Mouse (Mus musculus): ENCODE results near the gene Cks1b.

Gene Cks1b

DNA sequence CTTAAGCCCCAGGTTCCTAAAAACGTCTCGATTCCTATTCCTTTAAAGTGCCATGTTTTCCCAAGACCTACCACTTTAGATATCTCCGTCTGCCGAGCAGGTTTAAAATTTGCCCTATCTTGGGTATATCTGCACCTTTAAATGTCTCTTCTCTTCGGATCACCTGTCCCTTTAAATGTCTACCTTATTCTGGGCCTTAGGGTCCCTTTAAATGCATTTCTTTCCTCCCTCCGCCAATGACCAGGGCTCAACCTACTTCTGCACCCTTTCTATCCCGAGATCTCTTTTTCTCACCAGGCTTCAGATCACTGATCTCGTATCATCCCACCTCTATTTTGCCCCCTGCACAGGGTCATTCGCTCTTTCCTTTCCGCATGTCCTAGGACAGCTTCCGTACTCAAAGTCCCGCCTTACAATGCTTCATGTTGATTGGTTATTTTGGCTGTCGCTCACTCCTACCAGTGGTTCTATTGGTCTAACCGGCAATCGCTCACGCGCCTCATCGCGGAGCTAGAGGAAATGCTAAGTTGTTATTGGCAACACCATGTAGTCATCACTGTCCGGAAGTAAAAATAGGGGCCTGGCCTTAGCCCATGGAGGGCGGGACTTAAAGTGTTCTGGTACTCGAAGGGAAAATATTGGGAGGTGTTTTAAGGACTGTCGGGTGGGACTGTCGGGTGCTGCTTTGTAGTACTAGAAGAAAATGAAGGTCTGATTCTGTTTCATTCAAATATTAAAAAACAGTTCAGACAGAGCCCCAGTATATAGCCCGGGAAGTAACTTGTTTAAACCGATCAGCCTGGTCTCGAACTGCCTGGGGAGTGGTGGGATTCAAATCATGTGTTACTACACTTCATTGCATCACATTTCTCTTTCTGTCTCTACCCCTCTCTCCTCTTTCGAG lies 6.4 kb downstream of the Cks1b start, which contains the start of gene Flad1:
Flad1 (minus strand) TSS at position 381 of the 904 bp plus-strand sequence.
- no peaks in the 10 kb centered on the region for H3K9me3 ChIP-seq (ENCODE audit: low read length)
- peak within 1 kb of the TSS; percentile 85 for H3K4me3 ChIP-seq (replicated peaks; ENCODE audit: low read length)
- TF ChIP-seq NANOG (IDR thresholded peaks at IDR 0.05; ENCODE audit: borderline replicate concordance, low read length): no peak
- TF ChIP-seq CTCF (conservative IDR thresholded peaks at IDR 0.05; ENCODE audit: low read length): no peak
- TF ChIP-seq POU5F1 (IDR thresholded peaks at IDR 0.05; ENCODE audit: borderline replicate concordance, low read length): no peak
- H3K36me3 ChIP-seq (ENCODE audit: insufficient read depth, low read length): peaks cover 61% of the 10 kb centered on the region
- H3K4me1 ChIP-seq (replicated peaks; ENCODE audit: low read depth, low read length): peaks cover 68% of the 10 kb centered on the region
- no peaks in the 10 kb centered on the region for H3K27me3 ChIP-seq (ENCODE audit: insufficient read depth, low read length)

DNA sequence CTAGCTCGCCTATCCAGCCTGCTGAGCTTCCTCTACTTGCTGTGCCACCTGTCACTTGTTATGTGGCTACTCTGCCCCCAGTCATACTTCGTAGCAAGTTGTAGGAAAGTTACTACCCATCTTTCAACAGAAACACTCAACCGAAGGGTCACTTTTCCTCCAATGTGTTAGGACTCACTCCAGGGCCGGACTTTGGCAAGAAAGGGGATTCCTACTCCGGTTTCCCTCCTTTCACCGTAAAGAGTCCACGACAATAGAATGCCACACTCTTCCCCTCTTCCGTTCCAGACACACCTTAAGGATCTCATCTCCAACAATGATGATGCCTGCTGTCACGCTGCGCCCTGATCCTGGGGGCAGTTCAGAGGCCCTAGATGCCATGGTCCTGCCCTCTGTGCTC lies 7.3 kb downstream of the Cks1b start:
- H3K9me3 ChIP-seq (ENCODE audit: low read length): no peaks in the 10 kb centered on the region
- TF ChIP-seq CTCF (conservative IDR thresholded peaks at IDR 0.05; ENCODE audit: low read length) (no peak), POU5F1 (IDR thresholded peaks at IDR 0.05; ENCODE audit: borderline replicate concordance, low read length) (no peak), NANOG (IDR thresholded peaks at IDR 0.05; ENCODE audit: borderline replicate concordance, low read length) (no peak)

DNA sequence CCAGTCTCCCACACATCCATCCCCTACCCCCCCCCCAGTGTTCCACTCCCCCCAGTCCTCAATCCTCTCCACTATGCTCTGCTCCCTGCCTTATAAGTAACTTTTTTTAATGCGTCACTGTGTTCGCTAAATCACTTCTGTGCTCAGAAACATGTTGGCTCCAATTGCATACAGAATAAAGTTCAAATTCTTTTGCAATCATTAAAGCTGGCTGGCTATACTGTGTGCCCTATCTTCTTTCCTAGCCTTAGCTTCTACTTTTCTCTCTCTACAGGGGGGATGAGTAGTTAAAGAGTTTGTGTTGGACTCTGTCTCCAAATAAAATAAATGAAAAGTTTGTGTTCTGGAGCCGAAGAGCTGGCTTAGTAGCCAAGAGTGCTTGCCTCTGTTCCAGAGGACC lies 8.5 kb downstream of the Cks1b start:
- Histone ChIP-seq H3K4me3 (replicated peaks; ENCODE audit: low read length) (no peak overlapping the region), H3K9me3 (ENCODE audit: low read length) (no peaks in the 10 kb centered on the region), H3K36me3 (ENCODE audit: insufficient read depth, low read length) (peaks cover 58% of the 10 kb centered on the region), H3K4me1 (replicated peaks; ENCODE audit: low read depth, low read length) (peaks cover 55% of the 10 kb centered on the region), H3K27me3 (ENCODE audit: insufficient read depth, low read length) (no peaks in the 10 kb centered on the region)
- no peak for TF ChIP-seq CTCF (conservative IDR thresholded peaks at IDR 0.05; ENCODE audit: low read length)
- no peak for TF ChIP-seq POU5F1 (IDR thresholded peaks at IDR 0.05; ENCODE audit: borderline replicate concordance, low read length)
- no peak for TF ChIP-seq NANOG (IDR thresholded peaks at IDR 0.05; ENCODE audit: borderline replicate concordance, low read length)

More for the DNA sequence above, 7.3 kb downstream of the Cks1b start:
- Histone ChIP-seq H3K4me3 (replicated peaks; ENCODE audit: low read length) (peak overlapping the region; percentile 85), H3K4me1 (replicated peaks; ENCODE audit: low read depth, low read length) (peaks cover 59% of the 10 kb centered on the region), H3K36me3 (ENCODE audit: insufficient read depth, low read length) (peaks cover 58% of the 10 kb centered on the region), H3K27me3 (ENCODE audit: insufficient read depth, low read length) (no peaks in the 10 kb centered on the region)

DNA sequence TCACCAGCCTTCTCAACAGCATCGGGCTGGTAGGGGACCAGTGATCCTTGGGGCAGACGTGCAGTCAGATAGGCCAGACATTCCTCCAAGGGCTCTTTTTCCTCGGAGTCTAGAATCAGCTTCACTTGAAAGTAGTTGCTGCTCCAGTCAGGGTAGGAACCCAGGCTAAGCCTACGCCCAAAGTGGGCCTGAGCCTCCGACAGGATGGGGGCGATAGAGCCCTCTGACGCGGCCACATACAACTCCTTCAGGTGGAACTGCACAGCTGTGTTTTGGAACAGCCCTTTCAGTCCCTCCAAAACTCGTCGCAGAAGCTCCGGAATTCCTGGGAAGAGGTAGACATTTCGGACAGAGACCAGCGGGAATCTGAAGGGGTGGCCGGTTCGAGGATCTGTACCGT lies 9.7 kb downstream of the Cks1b start:
- Histone ChIP-seq H3K9me3 (ENCODE audit: low read length) (no peaks in the 10 kb centered on the region), H3K4me1 (replicated peaks; ENCODE audit: low read depth, low read length) (peaks cover 53% of the 10 kb centered on the region), H3K27me3 (ENCODE audit: insufficient read depth, low read length) (no peaks in the 10 kb centered on the region), H3K36me3 (ENCODE audit: insufficient read depth, low read length) (peaks cover 58% of the 10 kb centered on the region), H3K4me3 (replicated peaks; ENCODE audit: low read length) (peak overlapping the region; percentile 70)
- TF ChIP-seq NANOG (IDR thresholded peaks at IDR 0.05; ENCODE audit: borderline replicate concordance, low read length): no peak
- TF ChIP-seq CTCF (conservative IDR thresholded peaks at IDR 0.05; ENCODE audit: low read length): 0 out of 2 replicates have a peak, but pooled peaks have one; percentile 5
- TF ChIP-seq POU5F1 (IDR thresholded peaks at IDR 0.05; ENCODE audit: borderline replicate concordance, low read length): no peak

DNA sequence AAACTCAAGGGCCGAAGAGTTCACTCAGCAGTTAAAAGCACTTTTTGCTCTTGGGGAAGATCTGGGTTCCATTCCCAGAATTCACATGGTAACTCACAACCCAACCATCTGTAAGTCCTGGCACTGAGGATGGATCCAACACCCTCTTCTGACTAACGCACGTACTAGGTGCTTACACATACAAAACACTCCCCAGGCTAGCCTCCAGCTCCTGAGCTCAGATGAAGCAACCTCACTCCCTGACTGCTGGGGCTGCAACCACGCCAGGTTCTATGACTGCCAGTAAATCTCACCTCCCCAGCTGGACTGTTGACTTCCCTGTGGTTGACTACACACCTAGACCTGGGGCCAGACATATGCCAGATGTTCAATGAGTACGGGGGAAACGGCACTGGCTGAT lies 11.3 kb downstream of the Cks1b start:
- peaks cover 67% of the 10 kb centered on the region for H3K36me3 ChIP-seq (ENCODE audit: insufficient read depth, low read length)
- H3K27me3 ChIP-seq (ENCODE audit: insufficient read depth, low read length): no peaks in the 10 kb centered on the region
- no peak overlapping the region for H3K4me3 ChIP-seq (replicated peaks; ENCODE audit: low read length)
- TF ChIP-seq NANOG (IDR thresholded peaks at IDR 0.05; ENCODE audit: borderline replicate concordance, low read length) (no peak), POU5F1 (IDR thresholded peaks at IDR 0.05; ENCODE audit: borderline replicate concordance, low read length) (no peak), CTCF (conservative IDR thresholded peaks at IDR 0.05; ENCODE audit: low read length) (no peak)
- no peaks in the 10 kb centered on the region for H3K9me3 ChIP-seq (ENCODE audit: low read length)
- H3K4me1 ChIP-seq (replicated peaks; ENCODE audit: low read depth, low read length): peaks cover 59% of the 10 kb centered on the region

DNA sequence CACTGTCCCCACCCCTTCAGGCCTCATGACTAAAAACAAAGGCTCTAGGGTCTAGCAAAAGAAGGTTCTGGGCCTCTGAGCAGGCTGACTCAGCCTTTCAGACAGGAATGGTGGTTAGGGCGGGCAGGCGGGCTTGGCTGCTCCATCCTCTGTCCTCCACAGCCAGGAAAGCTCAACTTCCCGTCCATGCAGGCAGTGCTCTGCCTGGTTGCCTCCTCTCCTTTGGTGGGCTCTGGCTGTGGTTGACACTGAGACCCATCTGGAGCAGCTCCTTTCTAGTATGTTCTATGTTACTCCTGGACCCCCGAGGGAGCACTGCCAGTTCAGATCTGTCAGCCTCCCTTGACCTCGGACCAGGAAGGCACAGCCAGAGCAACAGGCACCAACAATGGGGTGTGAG lies 15.5 kb downstream of the Cks1b start, which contains the start of gene Lenep:
Lenep (minus strand) TSS at position 101 of the 400 bp plus-strand sequence.
- Histone ChIP-seq H3K27me3 (ENCODE audit: insufficient read depth, low read length) (peaks cover 2% of the 10 kb centered on the region; the same call in 1 of the 2 replicates), H3K4me1 (replicated peaks; ENCODE audit: low read depth, low read length) (peaks cover 39% of the 10 kb centered on the region), H3K9me3 (ENCODE audit: low read length) (no peaks in the 10 kb centered on the region), H3K4me3 (replicated peaks; ENCODE audit: low read length) (no peak within 1 kb of the TSS), H3K36me3 (ENCODE audit: insufficient read depth, low read length) (peaks cover 64% of the 10 kb centered on the region)
- TF ChIP-seq NANOG (IDR thresholded peaks at IDR 0.05; ENCODE audit: borderline replicate concordance, low read length) (no peak), POU5F1 (IDR thresholded peaks at IDR 0.05; ENCODE audit: borderline replicate concordance, low read length) (no peak), CTCF (conservative IDR thresholded peaks at IDR 0.05; ENCODE audit: low read length) (no peak)

DNA sequence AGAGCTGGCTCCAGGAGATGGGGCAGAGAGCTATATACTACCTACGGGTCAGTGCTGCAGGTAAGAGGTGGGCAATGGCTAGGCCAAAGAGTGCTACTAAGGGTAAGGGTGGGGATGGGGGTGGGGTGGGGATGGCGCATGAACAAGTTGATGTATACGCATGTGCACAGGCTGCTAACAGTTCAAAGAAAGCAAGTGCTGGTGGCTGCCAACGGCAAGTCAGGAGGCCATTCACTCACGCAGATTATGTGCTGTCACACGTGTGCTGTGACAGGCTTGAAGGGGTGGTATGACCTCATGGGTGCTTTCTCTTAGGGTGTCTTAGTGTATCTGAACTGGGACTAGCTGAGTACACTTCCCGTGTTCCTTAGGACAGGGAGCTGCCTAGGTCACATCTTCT lies 16.9 kb downstream of the Cks1b start:
- Histone ChIP-seq H3K9me3 (ENCODE audit: low read length) (no peaks in the 10 kb centered on the region), H3K36me3 (ENCODE audit: insufficient read depth, low read length) (peaks cover 52% of the 10 kb centered on the region), H3K27me3 (ENCODE audit: insufficient read depth, low read length) (peaks cover 6% of the 10 kb centered on the region; the same call in 1 of the 2 replicates), H3K4me3 (replicated peaks; ENCODE audit: low read length) (no peak overlapping the region), H3K4me1 (replicated peaks; ENCODE audit: low read depth, low read length) (peaks cover 37% of the 10 kb centered on the region)
- no peak for TF ChIP-seq NANOG (IDR thresholded peaks at IDR 0.05; ENCODE audit: borderline replicate concordance, low read length)
- no peak for TF ChIP-seq POU5F1 (IDR thresholded peaks at IDR 0.05; ENCODE audit: borderline replicate concordance, low read length)
- TF ChIP-seq CTCF (conservative IDR thresholded peaks at IDR 0.05; ENCODE audit: low read length): no peak

DNA sequence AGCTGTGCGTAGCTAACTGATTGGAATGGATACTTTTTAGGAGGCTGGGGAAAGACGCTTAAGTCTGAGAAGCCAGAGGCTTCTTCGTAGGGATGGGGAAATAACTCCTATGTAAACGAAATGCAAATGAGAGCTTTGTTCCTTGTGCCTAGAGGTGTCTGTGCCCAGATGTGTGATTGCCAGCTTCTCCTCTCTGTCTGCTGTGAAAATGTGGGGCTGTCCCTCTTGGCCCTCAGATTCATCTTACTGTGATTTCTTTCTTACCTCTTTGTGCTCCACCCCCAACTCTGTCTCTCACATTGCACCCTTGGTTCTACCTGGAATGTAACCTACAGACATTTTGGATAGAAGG lies 21.6 kb downstream of the Cks1b start:
- Histone ChIP-seq H3K27me3 (ENCODE audit: insufficient read depth, low read length) (peaks cover 29% of the 10 kb centered on the region), H3K4me3 (replicated peaks; ENCODE audit: low read length) (peak overlapping the region; percentile 84), H3K4me1 (replicated peaks; ENCODE audit: low read depth, low read length) (peaks cover 50% of the 10 kb centered on the region), H3K9me3 (ENCODE audit: low read length) (no peaks in the 10 kb centered on the region), H3K36me3 (ENCODE audit: insufficient read depth, low read length) (peaks cover 5% of the 10 kb centered on the region)
- no peak for TF ChIP-seq CTCF (conservative IDR thresholded peaks at IDR 0.05; ENCODE audit: low read length)
